ENCODE assay signal across 21 mouse cellular contexts in the genomic region with DNA sequence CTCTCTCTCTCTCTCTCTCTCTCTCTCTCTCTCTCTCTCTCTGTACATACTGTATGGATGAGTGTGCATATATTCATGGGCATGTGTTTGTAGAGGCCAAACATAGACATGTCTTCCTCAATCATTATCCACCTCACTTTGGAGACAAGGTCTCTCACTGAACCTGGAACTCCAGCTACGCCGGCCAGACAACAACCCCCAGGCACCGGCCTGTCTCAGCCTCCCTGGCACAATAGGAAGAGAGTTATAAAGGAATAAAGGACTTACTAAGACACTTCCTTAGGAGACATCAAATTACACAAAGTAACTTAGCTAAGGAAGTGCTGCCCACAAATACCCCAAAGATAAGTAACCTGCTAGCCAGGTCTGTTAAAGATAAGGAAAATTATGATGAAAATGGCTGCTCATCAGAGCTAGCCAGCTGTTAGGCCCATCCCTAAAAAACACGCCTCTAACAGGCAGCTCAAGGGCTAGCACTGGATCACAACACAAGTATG.
DNase-seq lines count a peak whose midpoint lies in the region; ATAC-seq and TF ChIP-seq lines count a peak whose summit lies in the region.
"Had no signal": no experiment of that assay in that cellular context is flagged by ENCODE, and none has a peak within 500 bp of the region (broad histone marks: within the 10 kb centered on the region; RNA-seq: fewer than 3 reads in every experiment).

No protein-coding gene starts in this region.

- 84% methylated on average over 4 of the region's 4 CpGs for WGBS in stomach, embryonic 15.5 days
- 86% methylated on average over 4 of the region's 4 CpGs for WGBS in stomach, postnatal 0 days
- 38% methylated on average over 4 of the region's 4 CpGs for WGBS in liver, embryonic 16.5 days (ENCODE audit: insufficient replicate concordance)
- WGBS in forebrain, embryonic 11.5 days = 88% methylated on average over 4 of the region's 4 CpGs

- H3K4me2 ChIP-seq in stomach, embryonic 15.5 days = no peak overlapping the region
- no peak overlapping the region for H3K4me2 ChIP-seq in stomach, postnatal 0 days (replicated peaks; ENCODE audit: low read depth)
- peak overlapping the region; percentile 44 for H3K4me2 ChIP-seq in liver, embryonic 16.5 days (ENCODE audit: low read depth, low read length)
- H3K4me2 ChIP-seq in forebrain, embryonic 11.5 days (ENCODE audit: low read depth, low read length, severe bottlenecking) = no peak overlapping the region
- H3K4me2 ChIP-seq: forebrain, embryonic 15.5 days; hindbrain, embryonic 14.5 days had no signal

- no peak overlapping the region for H3K27ac ChIP-seq in stomach, embryonic 15.5 days
- no peak overlapping the region for H3K27ac ChIP-seq in stomach, postnatal 0 days (replicated peaks)
- peak overlapping the region; percentile 91 for H3K27ac ChIP-seq in liver, embryonic 16.5 days (ENCODE audit: low read length)
- H3K27ac ChIP-seq in forebrain, embryonic 11.5 days (ENCODE audit: low read depth, low read length) = no peak overlapping the region
- H3K27ac ChIP-seq: forebrain, embryonic 15.5 days; heart, embryonic 10.5 days; hindbrain, embryonic 14.5 days had no signal

- H3K27me3 ChIP-seq in stomach, embryonic 15.5 days (replicated peaks) = no peaks in the 10 kb centered on the region
- no peaks in the 10 kb centered on the region for H3K27me3 ChIP-seq in stomach, postnatal 0 days (ENCODE audit: control insufficient read depth, insufficient read depth, low read length)
- H3K27me3 ChIP-seq in erythroblast, embryonic 14.5 days (ENCODE audit: control insufficient read depth) = no peaks in the 10 kb centered on the region
- no peaks in the 10 kb centered on the region for H3K27me3 ChIP-seq in liver, embryonic 16.5 days (ENCODE audit: control insufficient read depth, insufficient read depth, low read depth, low read length)
- no peaks in the 10 kb centered on the region for H3K27me3 ChIP-seq in forebrain, embryonic 11.5 days (ENCODE audit: control insufficient read depth, insufficient read depth, low read length)
- H3K27me3 ChIP-seq: forebrain, embryonic 15.5 days had no signal

- H3K4me1 ChIP-seq in stomach, embryonic 15.5 days = no peaks in the 10 kb centered on the region
- no peaks in the 10 kb centered on the region for H3K4me1 ChIP-seq in stomach, postnatal 0 days (replicated peaks; ENCODE audit: control insufficient read depth, insufficient read depth)
- H3K4me1 ChIP-seq in erythroblast, embryonic 14.5 days (ENCODE audit: control insufficient read depth) = peaks cover 63% of the 10 kb centered on the region
- peaks cover 36% of the 10 kb centered on the region for H3K4me1 ChIP-seq in liver, embryonic 16.5 days (ENCODE audit: control insufficient read depth, low read depth, low read length)
- no peaks in the 10 kb centered on the region for H3K4me1 ChIP-seq in forebrain, embryonic 11.5 days (replicated peaks; ENCODE audit: control insufficient read depth, insufficient read depth, low read length)
- H3K4me1 ChIP-seq: forebrain, embryonic 15.5 days; heart, embryonic 10.5 days had no signal

- no peaks in the 10 kb centered on the region for H3K36me3 ChIP-seq in stomach, embryonic 15.5 days
- no peaks in the 10 kb centered on the region for H3K36me3 ChIP-seq in stomach, postnatal 0 days (ENCODE audit: control insufficient read depth, insufficient read depth, low read length)
- H3K36me3 ChIP-seq in erythroblast, embryonic 14.5 days (ENCODE audit: control insufficient read depth) = peaks cover 2% of the 10 kb centered on the region; the same call in 1 of the 2 replicates
- H3K36me3 ChIP-seq in liver, embryonic 16.5 days (ENCODE audit: control insufficient read depth, insufficient read depth) = no peaks in the 10 kb centered on the region
- H3K36me3 ChIP-seq in forebrain, embryonic 11.5 days (ENCODE audit: control insufficient read depth, insufficient read depth, low read length) = no peaks in the 10 kb centered on the region
- H3K36me3 ChIP-seq: forebrain, embryonic 15.5 days; heart, embryonic 10.5 days had no signal

- TF ChIP-seq EP300 in stomach, postnatal 0 days (optimal IDR thresholded peaks at IDR 0.05) = no peak

- no peak overlapping the region for H3K9ac ChIP-seq in stomach, embryonic 15.5 days
- H3K9ac ChIP-seq in stomach, postnatal 0 days (ENCODE audit: low read length) = no peak overlapping the region
- peak overlapping the region; percentile 40 for H3K9ac ChIP-seq in liver, embryonic 16.5 days (ENCODE audit: low read depth, low read length)
- H3K9ac ChIP-seq in forebrain, embryonic 11.5 days (ENCODE audit: low read length) = no peak overlapping the region
- H3K9ac ChIP-seq: forebrain, embryonic 15.5 days; hindbrain, embryonic 14.5 days had no signal

- no peaks in the 10 kb centered on the region for H3K9me3 ChIP-seq in stomach, embryonic 15.5 days
- H3K9me3 ChIP-seq in stomach, postnatal 0 days (ENCODE audit: control insufficient read depth, low read length) = no peaks in the 10 kb centered on the region
- no peaks in the 10 kb centered on the region; the same call in 1 of the 2 replicates for H3K9me3 ChIP-seq in erythroblast, embryonic 14.5 days (ENCODE audit: control insufficient read depth, low read length)
- no peaks in the 10 kb centered on the region for H3K9me3 ChIP-seq in liver, embryonic 16.5 days (replicated peaks; ENCODE audit: control insufficient read depth, low read length)
- no peaks in the 10 kb centered on the region for H3K9me3 ChIP-seq in forebrain, embryonic 11.5 days (ENCODE audit: control insufficient read depth, low read length)
- H3K9me3 ChIP-seq: forebrain, embryonic 15.5 days; heart, embryonic 10.5 days had no signal

- ATAC-seq in stomach, embryonic 15.5 days (ENCODE audit: insufficient read depth, low FRiP score, low read depth) = peak; percentile 86; the same call in 1 of the 2 replicates
- ATAC-seq in stomach, postnatal 0 days (ENCODE audit: low FRiP score, low TSS enrichment) = no peak
- ATAC-seq in liver, embryonic 16.5 days (ENCODE audit: low read depth) = peak; percentile 97
- ATAC-seq in forebrain, embryonic 11.5 days (replicated peaks; ENCODE audit: low FRiP score) = no peak
- ATAC-seq: CD4-positive, CD25-positive, alpha-beta regulatory T cell, adult 4 months; forebrain, embryonic 15.5 days had no signal

- no peak for TF ChIP-seq CTCF in stomach, postnatal 0 days (IDR thresholded peaks at IDR 0.05; ENCODE audit: low read depth)

- no peak for DNase-seq in stomach, postnatal 0 days (ENCODE audit: low spot score)
- DNase-seq in cerebellum, adult 9-10 months = no peak
- DNase-seq in adrenal gland, postnatal 14 days = no peak
- no peak for DNase-seq in forebrain, embryonic 11.5 days (ENCODE audit: low spot score)
- DNase-seq: adrenal gland, postnatal 25 days; cerebellum, adult 18-20 months; heart, postnatal 14 days; kidney, adult 18-20 months; kidney, postnatal 14 days; layer of hippocampus, adult 9-11 months; lung, adult 18-20 months; lung, postnatal 36 days; midbrain, embryonic 14.5 days; right cerebral cortex, postnatal 14 days had no signal

- H3K4me3 ChIP-seq in stomach, embryonic 15.5 days (replicated peaks) = no peak overlapping the region
- H3K4me3 ChIP-seq in stomach, postnatal 0 days (ENCODE audit: low read depth, low read length) = no peak overlapping the region
- H3K4me3 ChIP-seq in erythroblast, embryonic 14.5 days (replicated peaks) = peak overlapping the region; percentile 30
- H3K4me3 ChIP-seq in liver, embryonic 16.5 days (ENCODE audit: low read depth, low read length) = no peak overlapping the region
- H3K4me3 ChIP-seq in forebrain, embryonic 11.5 days (ENCODE audit: low read depth, low read length) = no peak overlapping the region
- H3K4me3 ChIP-seq: forebrain, embryonic 15.5 days; heart, embryonic 10.5 days had no signal

Comparison
In these comparisons a context has a peak if more than half of its experiments do, and no peak if none do; other contexts are left out.
1. ATAC-seq: peak in stomach, embryonic 15.5 days (single experiment) and liver, embryonic 16.5 days (single experiment); none in stomach, postnatal 0 days (single experiment) and forebrain, embryonic 11.5 days (single experiment).